Mouse (Mus musculus): ENCODE results near the gene Golga4. TPM values are rescaled to one million over a fixed set of nuclear protein-coding genes. Genes with fewer than 3 reads are reported as not detected.

Golga4 gene
- polyA plus RNA-seq, 1 experiment from 2014 or later: 28.2 TPM

- Histone ChIP-seq H3K27ac (no peak overlapping the region), H3K36me3 (peaks cover 29% of the 10 kb centered on the region), H3K9ac (no peak overlapping the region), H3K9me3 (replicated peaks) (no peaks in the 10 kb centered on the region), H3K4me1 (peaks cover 61% of the 10 kb centered on the region), H3K4me2 (no peak overlapping the region), H3K4me3 (no peak overlapping the region), H3K27me3 (replicated peaks) (no peaks in the 10 kb centered on the region)
- 38% methylated on average over 3 of the region's 3 CpGs for WGBS (ENCODE audit: insufficient replicate concordance)
- 0 out of 2 replicates have a peak, but pooled peaks have one; percentile 31 for ATAC-seq
These were observed 6.7 kb downstream of the Golga4 start for GRCm38 (mm10) chr9:118512681-118513233.

GRCm38 (mm10) chr9:118515476-118515875 is 9.4 kb downstream of the Golga4 start:
- Histone ChIP-seq H3K4me3 (no peak overlapping the region), H3K36me3 (peaks cover 30% of the 10 kb centered on the region), H3K4me2 (no peak overlapping the region), H3K4me1 (peaks cover 52% of the 10 kb centered on the region), H3K27ac (no peak overlapping the region), H3K9ac (no peak overlapping the region), H3K27me3 (replicated peaks) (no peaks in the 10 kb centered on the region), H3K9me3 (replicated peaks) (no peaks in the 10 kb centered on the region)
- 59% methylated on average over 6 of the region's 6 CpGs for WGBS (ENCODE audit: insufficient replicate concordance)
- no peak for ATAC-seq

DNA sequence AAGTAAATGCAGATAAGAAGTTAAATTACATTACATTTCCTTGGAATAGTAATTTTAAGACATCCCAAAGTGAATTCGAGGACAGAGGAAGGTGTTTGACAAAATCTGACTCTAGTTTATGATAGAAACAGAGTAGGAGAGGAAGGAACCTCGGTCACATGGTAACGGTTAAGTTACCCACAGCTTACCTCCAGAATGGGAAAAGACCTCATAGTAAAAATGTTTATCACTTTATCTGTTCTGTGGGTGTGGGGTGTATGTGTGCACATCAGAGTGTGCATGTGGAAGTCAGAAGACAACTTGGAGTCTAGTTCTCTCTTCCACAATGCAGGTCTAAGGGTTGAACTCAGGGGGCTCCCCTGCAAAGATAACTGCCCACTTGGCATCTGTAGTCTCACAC is 10.1 kb downstream of the Golga4 start:
- peaks cover 25% of the 10 kb centered on the region for H3K36me3 ChIP-seq

DNA sequence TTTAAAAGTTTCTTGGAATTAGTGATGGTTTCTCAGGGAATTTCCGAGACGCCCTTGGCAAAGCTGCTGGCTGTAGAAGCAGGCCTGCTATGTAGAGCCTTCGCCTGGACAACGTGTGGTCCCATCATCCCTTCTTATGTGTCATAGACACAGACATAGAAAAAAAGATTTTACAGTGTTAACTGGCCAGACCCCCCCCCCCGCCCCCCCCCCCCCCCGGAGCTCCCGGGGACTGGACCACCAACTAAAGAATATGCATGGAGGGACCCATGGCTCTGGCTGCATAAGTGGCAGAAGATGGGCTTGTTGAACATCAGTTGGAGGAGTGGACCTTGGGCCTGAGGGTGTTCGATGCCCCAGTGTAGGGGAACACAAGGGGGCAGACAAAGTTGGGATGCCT is 11.6 kb downstream of the Golga4 start:
- Histone ChIP-seq H3K27me3 (replicated peaks) (no peaks in the 10 kb centered on the region), H3K27ac (no peak overlapping the region), H3K36me3 (peaks cover 29% of the 10 kb centered on the region), H3K4me2 (no peak overlapping the region), H3K9me3 (replicated peaks) (no peaks in the 10 kb centered on the region), H3K9ac (no peak overlapping the region), H3K4me1 (peaks cover 30% of the 10 kb centered on the region), H3K4me3 (no peak overlapping the region)
- no peak for ATAC-seq
- 79% methylated on average over 8 of the region's 8 CpGs for WGBS (ENCODE audit: insufficient replicate concordance)

More for the DNA sequence above, 10.1 kb downstream of the Golga4 start:
- Histone ChIP-seq H3K9ac (no peak overlapping the region), H3K9me3 (replicated peaks) (no peaks in the 10 kb centered on the region), H3K4me2 (no peak overlapping the region), H3K4me3 (no peak overlapping the region), H3K4me1 (peaks cover 45% of the 10 kb centered on the region), H3K27me3 (replicated peaks) (no peaks in the 10 kb centered on the region), H3K27ac (no peak overlapping the region)
- WGBS (ENCODE audit: insufficient replicate concordance): 54% methylated on average over 3 of the region's 3 CpGs
- no peak for ATAC-seq

DNA sequence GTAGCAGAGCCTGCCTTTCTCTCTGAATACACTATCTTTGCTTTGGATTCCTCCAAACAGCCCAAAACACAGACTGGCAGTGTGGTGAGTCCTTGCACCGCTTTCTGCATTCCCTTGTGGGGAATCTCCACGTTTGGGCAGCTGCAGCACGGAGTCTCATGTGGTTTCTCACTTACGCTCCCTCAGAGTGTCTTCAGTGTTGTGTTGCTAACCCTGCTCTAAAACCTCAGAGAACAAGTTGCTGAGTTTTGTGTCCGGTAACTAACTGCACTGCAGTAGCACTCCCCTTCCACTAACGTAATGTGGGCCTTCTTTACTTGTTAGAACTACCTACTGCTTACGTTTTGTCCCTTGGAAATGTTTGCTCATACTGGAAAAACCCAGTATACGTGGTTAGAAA is 13.0 kb downstream of the Golga4 start:
- no peak overlapping the region for H3K27ac ChIP-seq
- H3K9ac ChIP-seq: no peak overlapping the region
- peaks cover 40% of the 10 kb centered on the region for H3K36me3 ChIP-seq
- no peaks in the 10 kb centered on the region for H3K27me3 ChIP-seq (replicated peaks)
- no peak overlapping the region for H3K4me3 ChIP-seq
- 78% methylated on average over 8 of the region's 8 CpGs for WGBS (ENCODE audit: insufficient replicate concordance)
- H3K9me3 ChIP-seq (replicated peaks): no peaks in the 10 kb centered on the region
- H3K4me1 ChIP-seq: peaks cover 23% of the 10 kb centered on the region
- ATAC-seq: no peak
- H3K4me2 ChIP-seq: no peak overlapping the region

GRCm38 (mm10) chr9:118520011-118520410 is 13.9 kb downstream of the Golga4 start:
- no peak for ATAC-seq
- no peaks in the 10 kb centered on the region for H3K27me3 ChIP-seq (replicated peaks)
- peaks cover 23% of the 10 kb centered on the region for H3K4me1 ChIP-seq
- no peak overlapping the region for H3K27ac ChIP-seq
- no peak overlapping the region for H3K4me3 ChIP-seq
- WGBS (ENCODE audit: insufficient replicate concordance): 60% methylated on average over 8 of the region's 8 CpGs
- H3K4me2 ChIP-seq: no peak overlapping the region
- peaks cover 42% of the 10 kb centered on the region for H3K36me3 ChIP-seq
- H3K9me3 ChIP-seq (replicated peaks): no peaks in the 10 kb centered on the region
- H3K9ac ChIP-seq: no peak overlapping the region

GRCm38 (mm10) chr9:118520858-118521257 is 14.8 kb downstream of the Golga4 start:
- H3K9ac ChIP-seq: no peak overlapping the region
- peaks cover 17% of the 10 kb centered on the region for H3K4me1 ChIP-seq
- no peaks in the 10 kb centered on the region for H3K27me3 ChIP-seq (replicated peaks)
- H3K4me3 ChIP-seq: no peak overlapping the region
- peaks cover 41% of the 10 kb centered on the region for H3K36me3 ChIP-seq
- H3K9me3 ChIP-seq (replicated peaks): no peaks in the 10 kb centered on the region
- H3K4me2 ChIP-seq: no peak overlapping the region
- ATAC-seq: no peak
- H3K27ac ChIP-seq: no peak overlapping the region
- 42% methylated on average over 3 of the region's 3 CpGs for WGBS (ENCODE audit: insufficient replicate concordance)

DNA sequence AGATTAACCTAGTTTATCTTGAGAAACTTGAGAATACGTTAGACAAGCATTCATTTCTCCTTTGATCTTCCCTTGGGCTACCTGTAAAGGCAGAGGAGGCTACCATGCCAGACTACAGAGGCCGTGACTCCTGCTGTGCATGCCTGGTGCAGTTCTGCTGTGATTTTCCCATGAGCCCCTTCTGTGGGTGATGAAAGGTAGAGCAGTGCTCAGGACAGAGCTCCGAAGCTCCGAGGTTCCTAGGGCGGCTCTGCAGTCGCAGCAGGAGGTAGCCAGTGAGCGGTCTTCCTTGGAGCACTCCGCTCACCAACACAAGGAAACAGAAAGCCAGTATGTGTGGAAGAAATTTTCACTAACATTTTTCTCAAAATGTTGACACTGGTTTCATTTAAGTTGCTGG is 15.6 kb downstream of the Golga4 start:
- peaks cover 9% of the 10 kb centered on the region; the same call in 1 of the 2 replicates for H3K4me1 ChIP-seq
- WGBS (ENCODE audit: insufficient replicate concordance): 90% methylated on average over 8 of the region's 8 CpGs
- peaks cover 46% of the 10 kb centered on the region for H3K36me3 ChIP-seq
- no peak overlapping the region for H3K4me2 ChIP-seq
- H3K9ac ChIP-seq: no peak overlapping the region
- ATAC-seq: no peak
- H3K27me3 ChIP-seq (replicated peaks): no peaks in the 10 kb centered on the region
- no peak overlapping the region for H3K4me3 ChIP-seq
- no peak overlapping the region for H3K27ac ChIP-seq
- H3K9me3 ChIP-seq (replicated peaks): no peaks in the 10 kb centered on the region

- no peak overlapping the region for H3K27ac ChIP-seq
- H3K4me1 ChIP-seq: 0 out of 2 replicates have a peak, but pooled peaks cover 10% of the 10 kb centered on the region
- H3K27me3 ChIP-seq (replicated peaks): no peaks in the 10 kb centered on the region
- 85% methylated on average over 11 of the region's 11 CpGs for WGBS (ENCODE audit: insufficient replicate concordance)
- ATAC-seq: no peak
- no peak overlapping the region for H3K9ac ChIP-seq
- no peaks in the 10 kb centered on the region for H3K9me3 ChIP-seq (replicated peaks)
- peaks cover 62% of the 10 kb centered on the region for H3K36me3 ChIP-seq
- no peak overlapping the region for H3K4me3 ChIP-seq
- no peak overlapping the region for H3K4me2 ChIP-seq
These were observed 17.7 kb downstream of the Golga4 start for GRCm38 (mm10) chr9:118523738-118524137.

DNA sequence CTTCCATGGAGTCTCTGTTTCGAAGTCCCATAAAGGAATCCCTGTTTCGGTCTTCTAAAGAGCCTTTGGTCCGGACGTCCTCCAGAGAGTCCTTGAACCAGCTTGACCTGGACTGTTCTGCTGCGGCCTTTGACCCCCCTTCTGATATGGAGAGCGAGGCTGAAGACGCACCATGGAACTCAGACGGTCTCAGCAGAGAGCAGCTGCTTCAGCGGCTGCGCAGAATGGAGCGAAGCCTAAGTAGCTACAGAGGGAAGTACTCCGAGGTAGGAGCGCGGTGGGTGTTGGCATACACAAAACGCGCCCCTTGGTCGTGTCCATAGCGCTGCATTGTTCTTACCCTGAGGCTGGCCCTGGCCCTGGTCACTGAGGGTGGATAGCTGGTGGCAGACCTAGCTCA is 21.0 kb downstream of the Golga4 start:
- no peak overlapping the region for H3K27ac ChIP-seq
- WGBS (ENCODE audit: insufficient replicate concordance): 90% methylated on average over 18 of the region's 18 CpGs

DNA sequence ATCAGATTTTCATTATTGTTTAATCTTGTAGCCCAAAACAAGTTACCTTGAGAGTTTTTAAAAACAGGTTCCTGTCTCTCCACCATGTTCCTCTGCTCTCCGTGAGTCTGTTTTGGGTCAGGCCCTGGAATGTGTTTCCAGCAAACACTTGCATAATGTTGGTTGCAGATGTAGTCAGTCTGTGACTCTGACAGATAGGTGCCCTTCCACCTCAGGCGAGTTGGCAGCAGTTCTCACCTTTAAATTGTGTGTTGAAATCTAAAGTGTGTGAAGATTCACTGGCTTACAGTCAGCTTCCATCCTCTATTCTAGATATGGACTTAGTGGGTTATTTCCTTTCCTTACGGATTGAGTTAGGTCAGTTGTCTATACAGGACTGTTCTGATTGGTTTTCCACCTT is 23.7 kb downstream of the Golga4 start:
- 77% methylated on average over 3 of the region's 3 CpGs for WGBS (ENCODE audit: insufficient replicate concordance)
- Histone ChIP-seq H3K9ac (no peak overlapping the region), H3K36me3 (peaks cover 93% of the 10 kb centered on the region), H3K4me3 (no peak overlapping the region), H3K9me3 (replicated peaks) (no peaks in the 10 kb centered on the region), H3K4me2 (no peak overlapping the region), H3K27ac (no peak overlapping the region), H3K27me3 (replicated peaks) (no peaks in the 10 kb centered on the region), H3K4me1 (0 out of 2 replicates have a peak, but pooled peaks cover 4% of the 10 kb centered on the region)
- ATAC-seq: no peak

More for the DNA sequence above, 21.0 kb downstream of the Golga4 start:
- Histone ChIP-seq H3K4me3 (no peak overlapping the region), H3K9ac (no peak overlapping the region), H3K9me3 (replicated peaks) (no peaks in the 10 kb centered on the region), H3K27me3 (replicated peaks) (no peaks in the 10 kb centered on the region), H3K4me1 (0 out of 2 replicates have a peak, but pooled peaks cover 4% of the 10 kb centered on the region), H3K4me2 (no peak overlapping the region), H3K36me3 (peaks cover 95% of the 10 kb centered on the region)
- no peak for ATAC-seq

DNA sequence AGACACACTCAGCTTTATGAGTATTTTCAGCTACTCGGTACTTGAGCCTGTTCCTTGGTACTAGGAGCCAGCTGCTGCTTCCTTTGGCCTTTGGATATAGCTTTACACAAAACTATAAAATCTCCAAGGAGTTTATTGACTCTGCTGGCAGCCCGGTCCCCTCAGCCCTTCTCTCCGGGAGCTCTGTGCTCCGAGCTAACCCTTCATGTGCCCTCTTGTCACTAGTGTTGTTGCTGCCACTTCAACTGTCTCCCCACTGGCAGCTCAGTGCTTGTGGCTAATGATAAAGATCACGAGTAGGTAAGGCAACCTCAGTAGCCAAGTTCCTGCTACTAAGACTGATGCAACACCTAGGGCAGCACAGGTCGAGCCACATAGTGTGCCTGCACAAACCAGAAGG is 24.6 kb downstream of the Golga4 start:
- ATAC-seq: no peak
- Histone ChIP-seq H3K4me1 (0 out of 2 replicates have a peak, but pooled peaks cover 4% of the 10 kb centered on the region), H3K36me3 (peaks cover 92% of the 10 kb centered on the region), H3K9ac (no peak overlapping the region), H3K4me3 (no peak overlapping the region), H3K27ac (no peak overlapping the region), H3K9me3 (replicated peaks) (no peaks in the 10 kb centered on the region), H3K4me2 (no peak overlapping the region), H3K27me3 (replicated peaks) (no peaks in the 10 kb centered on the region)
- WGBS (ENCODE audit: insufficient replicate concordance): 80% methylated on average over 6 of the region's 6 CpGs

Data from liver, embryonic 12.5 days (tissue).